Mouse (Mus musculus) midbrain, postnatal 0 days (tissue): ENCODE results near the gene Uap1l1. TPM values are rescaled to one million over a fixed set of nuclear protein-coding genes. Genes with fewer than 3 reads are reported as not detected.

Source experiments
- ATAC-seq: fragments of 200-750 bp; cut with Nextera tagmentation; 2 replicates; pipeline ENCODE4 v1.8.0; 2017; ENCODE audit warnings: moderate number of reproducible peaks, mild to moderate bottlenecking, moderate TSS enrichment, moderate library complexity; ENCODE audit not compliant: low FRiP score
- DNase-seq: peaks from one replicate; pipeline ENCODE4 v3.0.0-alpha.2; 2015; ENCODE audit warnings: low spot score
- H3K27ac ChIP-seq: fragments of 300-500 bp; sonication (generic); 2 replicates; pipeline ENCODE4 v1.5.1; 2014; ENCODE audit warnings: low read depth, mild to moderate bottlenecking, low read length, mixed read lengths
- H3K27me3 ChIP-seq: fragments of 300-500 bp; sonication (generic); 2 replicates; pipeline ENCODE4 v1.6.1; 2014; ENCODE audit warnings: low read length, control low read depth, mixed read lengths; ENCODE audit not compliant: insufficient read depth
- H3K36me3 ChIP-seq: fragments of 300-500 bp; sonication (generic); 2 replicates; pipeline ENCODE4 v1.6.1; 2014; ENCODE audit warnings: low read length, control low read depth, mixed read lengths; ENCODE audit not compliant: insufficient read depth
- H3K4me1 ChIP-seq: fragments of 300-500 bp; sonication (generic); 2 replicates; pipeline ENCODE4 v1.6.1; 2014; ENCODE audit warnings: mild to moderate bottlenecking, control low read depth, antibody characterized with exemption, low read length, mixed read lengths; ENCODE audit not compliant: insufficient read depth
- H3K4me2 ChIP-seq: fragments of 300-500 bp; sonication (generic); 2 replicates; pipeline ENCODE4 v1.6.1; 2014; ENCODE audit warnings: low read depth, mild to moderate bottlenecking, low read length, mixed read lengths; ENCODE audit not compliant: poor library complexity, severe bottlenecking
- H3K4me3 ChIP-seq: fragments of 300-500 bp; sonication (generic); 2 replicates; pipeline ENCODE4 v1.5.1; 2014; ENCODE audit warnings: low read depth, mild to moderate bottlenecking, low read length, moderate library complexity
- H3K9ac ChIP-seq: fragments of 300-500 bp; sonication (generic); replicated peaks from 2 replicates; pipeline ENCODE4 v1.6.1; 2014; ENCODE audit warnings: mild to moderate bottlenecking, low read length, moderate library complexity, mixed read lengths; ENCODE audit not compliant: poor library complexity, severe bottlenecking
- H3K9me3 ChIP-seq: fragments of 300-500 bp; sonication (generic); 2 replicates; pipeline ENCODE4 v1.6.1; 2016; ENCODE audit warnings: low read length, control low read depth
- CTCF ChIP-seq: IDR thresholded peaks from 2 replicates; pipeline ENCODE4 v1.5.1; 2016; ENCODE audit warnings: antibody characterized with exemption, mild to moderate bottlenecking
- WGBS: fragments of 180-500 bp; shearing (Covaris S2); extraction: QIAGEN DNeasy Blood & Tissue Kit; methylation state at CpG from one replicate; pipeline ENCODE4 v1.1.7; 2014; 5-methylcytosine and 5-hydroxymethylcytosine counted together
- polyA plus RNA-seq: library from polyadenylated mRNA; unstranded; fragments of >200 nt; fragmentation: Nextera tagmentation; extraction: Ambion mirVana; gene quantifications from 2 replicates; pipeline ENCODE4 v1.2.1, GENCODE M21; 2015
- total RNA-seq: library from RNA; depleted of rRNA; stranded (reverse); fragments of >200 nt; gene quantifications from 2 replicates; pipeline ENCODE4 v1.2.3, GENCODE M21; 2014

The Uap1l1 gene
- total and polyA plus RNA-seq, 2 experiments from 2014 or later: 9.9 to 11.7 TPM

GRCm38 (mm10) chr2:25354211-25354610 is 11.3 kb downstream of the Uap1l1 start:
- DNase-seq: no peak
- Histone ChIP-seq H3K36me3 (peaks cover 33% of the 10 kb centered on the region), H3K4me3 (no peak overlapping the region), H3K4me1 (peaks cover 14% of the 10 kb centered on the region; the same call in 1 of the 2 replicates), H3K9me3 (no peaks in the 10 kb centered on the region), H3K9ac (no peak overlapping the region), H3K27me3 (no peaks in the 10 kb centered on the region), H3K27ac (no peak overlapping the region), H3K4me2 (no peak overlapping the region)
- no peak for TF ChIP-seq CTCF
- no peak for ATAC-seq
- 89% methylated on average over 6 of the region's 6 CpGs for WGBS

GRCm38 (mm10) chr2:25350701-25351100 is 14.8 kb downstream of the Uap1l1 start:
- DNase-seq (no peak), ATAC-seq (no peak)
- Histone ChIP-seq H3K27ac (no peak overlapping the region), H3K4me2 (no peak overlapping the region), H3K4me3 (no peak overlapping the region), H3K9ac (no peak overlapping the region), H3K9me3 (no peaks in the 10 kb centered on the region), H3K36me3 (peaks cover 63% of the 10 kb centered on the region), H3K4me1 (peaks cover 9% of the 10 kb centered on the region; the same call in 1 of the 2 replicates), H3K27me3 (no peaks in the 10 kb centered on the region)
- WGBS: 98% methylated on average over 3 of the region's 3 CpGs
- TF ChIP-seq CTCF: no peak

- no peak overlapping the region for H3K4me2 ChIP-seq
- H3K4me3 ChIP-seq: no peak overlapping the region
- no peaks in the 10 kb centered on the region for H3K27me3 ChIP-seq
- DNase-seq (no peak), ATAC-seq (no peak)
- peaks cover 73% of the 10 kb centered on the region for H3K36me3 ChIP-seq
- TF ChIP-seq CTCF: no peak
- H3K9ac ChIP-seq: no peak overlapping the region
- no peaks in the 10 kb centered on the region for H3K9me3 ChIP-seq
- 94% methylated on average over 4 of the region's 4 CpGs for WGBS
- no peaks in the 10 kb centered on the region for H3K4me1 ChIP-seq
- H3K27ac ChIP-seq: no peak overlapping the region
Observed at GRCm38 (mm10) chr2:25349499-25349898, 16.0 kb downstream of the Uap1l1 start.

- H3K4me3 ChIP-seq: no peak overlapping the region
- ATAC-seq: no peak
- no peak for TF ChIP-seq CTCF
- no peak overlapping the region for H3K4me2 ChIP-seq
- H3K9me3 ChIP-seq: no peaks in the 10 kb centered on the region
- no peaks in the 10 kb centered on the region for H3K4me1 ChIP-seq
- DNase-seq: no peak
- peaks cover 81% of the 10 kb centered on the region for H3K36me3 ChIP-seq
- no peaks in the 10 kb centered on the region for H3K27me3 ChIP-seq
- H3K9ac ChIP-seq: no peak overlapping the region
- no peak overlapping the region for H3K27ac ChIP-seq
- WGBS: 91% methylated on average over 7 of the region's 7 CpGs
Observed at GRCm38 (mm10) chr2:25348162-25348561, 17.3 kb downstream of the Uap1l1 start.

- H3K4me2 ChIP-seq: no peak overlapping the region
- DNase-seq (no peak), ATAC-seq (no peak)
- H3K36me3 ChIP-seq: peaks cover 63% of the 10 kb centered on the region
- H3K27me3 ChIP-seq: no peaks in the 10 kb centered on the region
- no peaks in the 10 kb centered on the region for H3K9me3 ChIP-seq
- no peak overlapping the region for H3K4me3 ChIP-seq
- H3K27ac ChIP-seq: no peak overlapping the region
- 97% methylated on average over 6 of the region's 6 CpGs for WGBS
- H3K4me1 ChIP-seq: peaks cover 5% of the 10 kb centered on the region; the same call in 1 of the 2 replicates
- H3K9ac ChIP-seq: no peak overlapping the region
- no peak for TF ChIP-seq CTCF
Observed at GRCm38 (mm10) chr2:25338303-25338702, 27.2 kb downstream of the Uap1l1 start.

GRCm38 (mm10) chr2:25333569-25333968 is 31.9 kb downstream of the Uap1l1 start:
- Histone ChIP-seq H3K4me1 (peaks cover 7% of the 10 kb centered on the region; the same call in 1 of the 2 replicates), H3K4me2 (peak overlapping the region; percentile 87), H3K27me3 (no peaks in the 10 kb centered on the region), H3K9ac (peak overlapping the region; percentile 84), H3K27ac (no peak overlapping the region), H3K4me3 (peak overlapping the region; percentile 90), H3K36me3 (peaks cover 38% of the 10 kb centered on the region), H3K9me3 (no peaks in the 10 kb centered on the region)
- no peak for TF ChIP-seq CTCF
- ATAC-seq (no peak), DNase-seq (no peak)
- 91% methylated on average over 2 of the region's 2 CpGs for WGBS
